Mouse (Mus musculus) liver, postnatal 0 days (tissue): ENCODE results near the gene Slx4ip. TPM values are rescaled to one million over a fixed set of nuclear protein-coding genes. Genes with fewer than 3 reads are reported as not detected.

ENCODE experiments used
- ATAC-seq: fragments of 200-750 bp; cut with Nextera tagmentation; 2 replicates; pipeline ENCODE4 v1.8.0; 2017; ENCODE audit warnings: mild to moderate bottlenecking, moderate library complexity
- DNase-seq: peaks from one replicate; pipeline ENCODE4 v3.0.0-alpha.2; 2016
- H3K27ac ChIP-seq: fragments of 300-500 bp; sonication (generic); 2 replicates; pipeline ENCODE4 v1.5.1; 2014; ENCODE audit warnings: antibody characterized with exemption, moderate library complexity, mild to moderate bottlenecking, low read depth
- H3K27me3 ChIP-seq: fragments of 300-500 bp; sonication (generic); 2 replicates; pipeline ENCODE4 v1.6.1; 2014; ENCODE audit warnings: low read length, control low read depth, mixed read lengths; ENCODE audit not compliant: insufficient read depth
- H3K36me3 ChIP-seq: fragments of 300-500 bp; sonication (generic); replicated peaks from 2 replicates; pipeline ENCODE4 v1.6.1; 2014; ENCODE audit warnings: mild to moderate bottlenecking, control low read depth, low read length, moderate library complexity, mixed read lengths; ENCODE audit not compliant: insufficient read depth
- H3K4me1 ChIP-seq: fragments of 300-500 bp; sonication (generic); 2 replicates; pipeline ENCODE4 v1.6.1; 2014; ENCODE audit warnings: antibody characterized with exemption, mild to moderate bottlenecking, control low read depth; ENCODE audit not compliant: insufficient read depth
- H3K4me2 ChIP-seq: fragments of 300-500 bp; sonication (generic); 2 replicates; pipeline ENCODE4 v1.6.1; 2014; ENCODE audit warnings: low read depth, mild to moderate bottlenecking, low read length, moderate library complexity, mixed read lengths
- H3K4me3 ChIP-seq: fragments of 300-500 bp; sonication (generic); 2 replicates; pipeline ENCODE4 v1.5.1; 2014; ENCODE audit warnings: low read depth, low read length
- H3K9ac ChIP-seq: fragments of 300-500 bp; sonication (generic); replicated peaks from 2 replicates; pipeline ENCODE4 v1.6.1; 2014; ENCODE audit warnings: mild to moderate bottlenecking, moderate library complexity
- H3K9me3 ChIP-seq: fragments of 300-500 bp; sonication (generic); 2 replicates; pipeline ENCODE4 v1.6.1; 2016; ENCODE audit warnings: mild to moderate bottlenecking, control low read depth, low read length, mixed read lengths
- CTCF ChIP-seq: sonication (generic); IDR thresholded peaks from 2 replicates; pipeline ENCODE4 v1.5.1; 2016; ENCODE audit warnings: antibody characterized with exemption, low read depth
- EP300 ChIP-seq: IDR thresholded peaks from 2 replicates; pipeline ENCODE4 v1.6.1; 2016; ENCODE audit warnings: antibody characterized with exemption, low read depth, mild to moderate bottlenecking
- WGBS: fragments of 180-500 bp; shearing (Covaris S2); extraction: QIAGEN DNeasy Blood & Tissue Kit; methylation state at CpG from one replicate; pipeline ENCODE4 v1.1.7; 2014; ENCODE audit not compliant: insufficient replicate concordance; 5-methylcytosine and 5-hydroxymethylcytosine counted together
- polyA plus RNA-seq: library from polyadenylated mRNA; unstranded; fragments of >200 nt; fragmentation: Nextera tagmentation; extraction: Ambion mirVana; gene quantifications from 2 replicates; pipeline ENCODE4 v1.2.1, GENCODE M21; 2015

Gene Slx4ip
- polyA plus RNA-seq, 1 experiment from 2014 or later: 1.7 TPM

DNA sequence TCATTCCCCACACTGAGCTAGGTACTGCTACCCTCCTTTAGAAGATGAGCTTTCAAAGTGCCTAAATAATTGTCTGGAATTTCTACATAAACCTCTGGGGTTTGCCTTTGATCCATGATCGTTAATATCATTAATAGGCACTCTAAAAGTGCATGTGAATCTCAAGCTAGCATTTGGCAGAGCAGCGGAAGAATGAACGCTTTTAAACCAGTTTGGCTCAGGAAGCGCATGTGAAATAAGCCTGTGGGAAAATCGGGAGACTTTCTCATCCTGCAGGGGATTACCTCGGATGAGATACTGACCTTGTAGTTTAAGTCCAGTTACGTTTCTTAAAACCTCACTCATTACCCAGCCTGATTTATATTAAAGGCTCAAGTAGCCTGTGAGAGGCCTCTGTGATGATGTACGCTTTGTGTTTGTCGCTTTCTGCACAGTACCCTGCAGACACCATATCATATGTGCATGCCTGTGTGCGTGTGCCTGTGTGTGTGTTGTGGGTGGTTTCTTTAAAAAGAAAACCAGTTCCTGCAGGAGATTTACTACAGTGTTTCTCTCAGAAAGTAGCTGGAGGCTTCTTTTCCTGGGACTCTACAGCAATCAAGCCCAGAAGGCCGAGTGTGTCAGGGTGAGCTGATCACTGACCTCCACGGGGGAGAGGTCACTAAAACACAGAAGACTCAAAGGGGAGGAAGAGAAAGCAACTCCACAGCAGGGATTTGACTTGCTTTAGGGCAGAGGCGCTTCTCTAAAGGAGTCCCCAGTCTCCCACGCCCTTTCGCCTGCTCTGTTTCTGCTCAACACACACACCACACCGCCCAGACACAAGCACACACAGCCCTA, 182.7 kb downstream of the Slx4ip start:
- no peaks in the 10 kb centered on the region for H3K9me3 ChIP-seq
- DNase-seq (no peak), ATAC-seq (no peak)
- no peaks in the 10 kb centered on the region for H3K36me3 ChIP-seq
- no peak overlapping the region for H3K4me2 ChIP-seq
- H3K27me3 ChIP-seq: no peaks in the 10 kb centered on the region
- H3K4me3 ChIP-seq: no peak overlapping the region
- no peak overlapping the region for H3K27ac ChIP-seq
- no peak for TF ChIP-seq CTCF
- TF ChIP-seq EP300: no peak
- WGBS: 73% methylated on average over 16 of the region's 16 CpGs
- H3K4me1 ChIP-seq: no peaks in the 10 kb centered on the region
- H3K9ac ChIP-seq: no peak overlapping the region

- H3K4me2 ChIP-seq: no peak overlapping the region
- DNase-seq (no peak), ATAC-seq (no peak)
- no peak overlapping the region for H3K9ac ChIP-seq
- WGBS: 59% methylated on average over 2 of the region's 2 CpGs
- H3K27me3 ChIP-seq: no peaks in the 10 kb centered on the region
- no peaks in the 10 kb centered on the region for H3K9me3 ChIP-seq
- no peak overlapping the region for H3K27ac ChIP-seq
- H3K4me1 ChIP-seq: no peaks in the 10 kb centered on the region
- no peaks in the 10 kb centered on the region for H3K36me3 ChIP-seq
- TF ChIP-seq EP300: no peak
- TF ChIP-seq CTCF: no peak
- H3K4me3 ChIP-seq: no peak overlapping the region
These were observed 183.2 kb downstream of the Slx4ip start for GRCm38 (mm10) chr2:137074313-137074620.

DNA sequence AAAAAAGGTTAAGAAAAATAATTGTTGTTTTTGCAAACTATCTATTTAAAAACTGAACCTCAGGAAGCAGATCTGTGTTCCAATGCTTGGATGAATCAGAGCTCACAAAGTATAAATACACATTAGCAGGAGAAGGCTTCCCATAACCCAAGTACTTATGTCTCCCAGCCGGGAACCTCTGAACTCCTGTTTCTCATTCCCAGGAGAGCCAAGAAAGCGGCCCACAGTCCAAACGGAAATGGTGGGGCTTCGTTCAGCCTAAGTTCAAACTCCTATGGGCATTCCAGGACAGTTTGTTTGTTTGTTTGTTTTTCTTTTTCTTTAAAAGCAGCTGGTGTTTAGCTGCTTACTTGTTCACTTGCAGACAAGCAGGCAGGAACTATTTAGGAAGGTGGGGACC, 187.8 kb downstream of the Slx4ip start:
- TF ChIP-seq CTCF (no peak), EP300 (no peak)
- Histone ChIP-seq H3K4me1 (no peaks in the 10 kb centered on the region), H3K4me3 (no peak overlapping the region), H3K27me3 (no peaks in the 10 kb centered on the region), H3K4me2 (no peak overlapping the region), H3K36me3 (no peaks in the 10 kb centered on the region), H3K9me3 (no peaks in the 10 kb centered on the region), H3K9ac (no peak overlapping the region), H3K27ac (no peak overlapping the region)
- DNase-seq (no peak), ATAC-seq (no peak)
- 73% methylated on average over 4 of the region's 4 CpGs for WGBS

- no peak overlapping the region for H3K27ac ChIP-seq
- no peaks in the 10 kb centered on the region for H3K27me3 ChIP-seq
- WGBS: 62% methylated on average over 10 of the region's 10 CpGs
- no peak overlapping the region for H3K9ac ChIP-seq
- H3K9me3 ChIP-seq: no peaks in the 10 kb centered on the region
- H3K4me1 ChIP-seq: no peaks in the 10 kb centered on the region
- H3K4me2 ChIP-seq: no peak overlapping the region
- no peak overlapping the region for H3K4me3 ChIP-seq
- no peak for DNase-seq
- TF ChIP-seq EP300 (no peak), CTCF (no peak)
- no peaks in the 10 kb centered on the region for H3K36me3 ChIP-seq
- ATAC-seq: no peak
These were observed 188.8 kb downstream of the Slx4ip start for GRCm38 (mm10) chr2:137079721-137080320.

- no peaks in the 10 kb centered on the region for H3K4me1 ChIP-seq
- DNase-seq (no peak), ATAC-seq (no peak)
- no peaks in the 10 kb centered on the region for H3K27me3 ChIP-seq
- no peak overlapping the region for H3K4me2 ChIP-seq
- no peak overlapping the region for H3K4me3 ChIP-seq
- TF ChIP-seq EP300 (no peak), CTCF (no peak)
- no peaks in the 10 kb centered on the region; the same call in 1 of the 2 replicates for H3K36me3 ChIP-seq
- no peak overlapping the region for H3K27ac ChIP-seq
- 45% methylated on average over 6 of the region's 6 CpGs for WGBS
- no peak overlapping the region for H3K9ac ChIP-seq
- no peaks in the 10 kb centered on the region for H3K9me3 ChIP-seq
These were observed 189.4 kb downstream of the Slx4ip start for GRCm38 (mm10) chr2:137080468-137080867.

- H3K36me3 ChIP-seq: no peaks in the 10 kb centered on the region; the same call in 1 of the 2 replicates
- no peaks in the 10 kb centered on the region for H3K4me1 ChIP-seq
- H3K4me2 ChIP-seq: no peak overlapping the region
- no peak overlapping the region for H3K27ac ChIP-seq
- H3K27me3 ChIP-seq: no peaks in the 10 kb centered on the region
- no peak for TF ChIP-seq CTCF
- no peak for TF ChIP-seq EP300
- ATAC-seq (no peak), DNase-seq (no peak)
- no peak overlapping the region for H3K4me3 ChIP-seq
- no peaks in the 10 kb centered on the region for H3K9me3 ChIP-seq
- 83% methylated on average over 7 of the region's 7 CpGs for WGBS
- H3K9ac ChIP-seq: no peak overlapping the region
These were observed 190.0 kb downstream of the Slx4ip start for GRCm38 (mm10) chr2:137081001-137081400.
